Mouse (Mus musculus) left cerebral cortex, adult 18-20 months (tissue): ENCODE measurements around the gene Ercc6l. TPM values are rescaled to one million over a fixed set of nuclear protein-coding genes. Genes with fewer than 3 reads are reported as not detected.
A peak's percentile ranks its signal among the peaks of the same experiment; 100 is the strongest.

Source experiments
- DNase-seq, 2 experiments: peaks; one replicate each; pipeline ENCODE4 v3.0.0; 2021 to 2022; ENCODE audit warnings: low spot score in 2 of 2, mixed read lengths in 1 of 2
- long read RNA-seq, 2 experiments: library from polyadenylated mRNA; stranded (forward); transcript quantifications; one replicate each; pipeline ENCODE4 v2.0.0; 2021
- total RNA-seq, 2 experiments: library from RNA; stranded (reverse); gene quantifications; 2 replicates each; pipeline ENCODE4 v1.2.3; 2021

The Ercc6l gene
- under 1 TPM in 1 of 2 experiments, not detected in 1; 0.14 TPM for total RNA-seq
- long read RNA-seq, experiment 1: 0 reads
- long read RNA-seq, experiment 2: 0 reads

DNA sequence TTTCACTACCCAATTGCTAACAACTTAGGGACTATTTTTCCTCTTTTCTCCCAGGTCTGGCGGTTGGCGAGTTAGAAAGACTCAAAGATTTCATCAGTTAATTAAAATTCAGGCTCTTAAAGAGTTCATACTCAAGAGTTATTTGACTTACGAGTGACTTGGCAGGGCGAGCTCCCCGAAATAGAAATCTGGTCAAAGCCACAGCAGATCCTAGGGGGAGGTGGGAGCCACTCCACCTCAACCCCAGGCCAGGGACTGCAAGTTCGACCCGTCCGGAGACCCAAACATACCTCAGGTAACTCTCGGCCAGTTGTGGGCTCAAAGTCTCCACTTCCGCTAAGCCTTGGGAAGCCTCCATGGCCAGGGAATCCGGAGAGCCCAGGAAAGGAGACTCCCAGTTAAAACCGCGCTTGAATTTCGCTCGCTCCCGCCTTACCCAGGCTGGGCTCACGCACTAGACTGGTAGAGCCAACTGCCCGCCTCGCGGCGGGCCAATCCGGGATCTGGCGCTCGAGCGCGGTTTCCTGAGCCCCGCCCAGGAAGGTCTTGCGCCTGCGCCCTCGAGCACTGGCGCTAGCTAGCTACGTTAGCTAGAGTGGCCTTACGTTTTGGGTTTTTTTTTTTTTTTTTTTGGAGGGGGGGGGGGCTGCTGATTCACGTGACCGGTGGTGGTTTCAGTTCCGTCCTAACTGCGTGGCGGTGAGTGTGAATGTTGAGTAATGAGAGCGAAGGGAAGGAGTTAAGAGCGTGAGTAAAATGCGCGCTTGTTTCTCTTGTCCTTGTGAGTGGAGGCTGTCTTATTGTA lies at the start of gene Ercc6l:
TSS of gene Ercc6l (minus strand) at position 474 of the 805 bp plus-strand sequence.
- peak; percentile 76 to 88 for DNase-seq

DNA sequence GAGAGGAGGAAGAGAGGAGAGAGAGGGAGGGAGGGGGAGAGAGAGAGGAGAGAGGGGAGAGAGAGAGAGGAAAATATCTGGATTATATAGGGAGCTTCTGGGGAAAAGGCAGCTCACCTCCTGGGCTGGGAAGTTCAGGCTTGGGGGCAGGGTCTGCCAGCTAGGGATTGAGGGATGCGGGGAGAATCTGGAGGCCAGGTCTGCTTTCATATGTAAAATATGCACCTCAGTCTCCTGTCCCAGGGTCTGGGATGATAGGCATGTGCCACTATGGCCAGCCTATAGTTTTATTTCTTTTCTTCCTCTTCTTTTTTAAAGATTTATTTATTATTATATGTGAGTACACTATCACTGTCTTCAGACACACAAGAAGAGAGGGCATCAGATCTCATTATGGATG lies 33.9 kb upstream of the Ercc6l start:
- DNase-seq: no peak

DNA sequence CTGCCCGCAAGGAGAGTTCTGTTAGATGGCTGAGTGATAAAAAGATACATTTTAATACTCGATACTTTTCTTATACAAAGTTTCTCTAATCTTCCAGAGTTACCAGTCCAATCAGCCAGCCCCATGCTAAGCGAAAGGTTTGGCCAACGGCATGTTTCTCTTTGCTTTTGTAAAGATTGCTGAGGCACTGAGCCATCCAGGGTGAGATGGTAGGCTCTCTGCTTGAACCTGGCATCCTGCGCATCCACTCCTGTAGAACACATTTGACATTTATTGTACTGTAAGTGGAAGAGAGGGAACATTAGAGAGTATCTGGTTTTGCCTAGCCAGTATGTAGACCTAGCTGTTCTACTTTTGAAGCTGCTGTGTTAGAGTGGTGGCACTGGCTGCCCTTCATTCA lies 32.7 kb upstream of the Ercc6l start:
- no peak for DNase-seq

DNA sequence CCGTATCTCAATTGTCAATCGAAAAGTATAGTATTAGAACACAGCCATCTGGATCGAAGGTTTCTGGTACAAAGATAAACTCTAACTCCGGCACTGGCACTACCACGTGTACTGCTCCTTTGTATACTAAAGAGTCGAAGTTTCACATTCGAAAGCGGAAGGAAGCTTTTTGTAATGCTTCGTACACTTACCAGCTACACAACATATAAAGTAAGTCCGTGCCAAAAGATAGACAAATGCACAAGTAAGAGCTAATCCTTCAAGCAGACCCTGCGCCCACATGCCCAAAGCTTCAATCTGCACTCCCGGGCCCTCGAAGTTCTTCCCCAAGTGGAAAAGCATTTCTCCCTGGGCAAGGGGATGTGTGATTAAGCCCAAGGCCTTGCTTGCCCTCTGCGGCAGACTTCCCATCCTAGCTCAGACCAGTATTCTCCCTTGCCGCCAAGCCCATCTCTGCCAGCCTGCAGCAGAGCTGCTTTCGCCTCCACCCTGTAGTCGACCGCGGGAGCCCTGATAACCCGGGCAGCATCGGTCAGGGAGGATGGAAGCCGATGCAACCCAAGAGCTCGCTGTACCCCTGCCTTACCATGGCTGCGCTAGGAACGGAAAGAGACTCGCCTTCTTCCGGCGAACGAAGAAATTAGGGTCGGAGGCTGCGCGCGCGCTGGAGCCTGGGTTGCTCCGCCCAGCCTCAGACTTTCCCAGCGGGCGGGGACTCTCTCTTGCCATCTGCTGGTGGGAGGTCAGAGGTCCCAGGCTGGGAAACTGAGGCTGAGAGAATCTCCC lies 32.0 kb upstream of the Ercc6l start, which contains the start of gene Rps4x:
TSS of gene Rps4x (minus strand) at position 683 of the 786 bp plus-strand sequence.
- DNase-seq: peak; percentile 72 to 77

DNA sequence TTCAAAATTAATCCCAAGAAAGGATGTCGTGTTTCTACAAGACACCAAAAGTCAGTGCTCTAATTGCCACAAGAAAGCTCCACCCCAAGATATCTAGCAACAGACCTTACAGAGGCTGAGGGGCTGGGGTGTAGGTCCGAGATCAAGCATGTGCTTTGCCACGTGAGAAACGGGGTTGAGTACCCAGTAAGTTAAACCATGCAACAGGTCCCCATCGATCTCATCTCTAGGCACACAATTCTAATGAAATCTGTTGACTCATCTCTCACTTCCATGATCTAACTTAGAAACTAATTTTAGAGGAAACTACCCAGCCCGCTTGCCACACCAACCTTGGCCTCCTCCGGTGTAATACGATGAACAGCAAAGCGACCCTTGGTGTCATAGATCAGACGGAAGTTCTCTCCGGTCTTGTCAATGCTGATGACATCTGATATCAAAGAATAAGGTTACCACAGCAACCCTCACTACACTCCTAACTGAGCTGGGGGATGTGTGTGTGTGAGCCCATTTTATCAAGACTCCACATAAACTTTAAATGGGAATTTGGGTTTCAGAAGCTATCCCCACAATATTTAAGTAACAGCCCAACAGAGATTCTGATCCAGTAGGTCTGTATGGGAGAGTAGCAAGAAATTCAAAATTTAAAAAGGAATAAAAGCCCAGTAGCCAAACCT lies 30.3 kb upstream of the Ercc6l start:
- no peak for DNase-seq

DNA sequence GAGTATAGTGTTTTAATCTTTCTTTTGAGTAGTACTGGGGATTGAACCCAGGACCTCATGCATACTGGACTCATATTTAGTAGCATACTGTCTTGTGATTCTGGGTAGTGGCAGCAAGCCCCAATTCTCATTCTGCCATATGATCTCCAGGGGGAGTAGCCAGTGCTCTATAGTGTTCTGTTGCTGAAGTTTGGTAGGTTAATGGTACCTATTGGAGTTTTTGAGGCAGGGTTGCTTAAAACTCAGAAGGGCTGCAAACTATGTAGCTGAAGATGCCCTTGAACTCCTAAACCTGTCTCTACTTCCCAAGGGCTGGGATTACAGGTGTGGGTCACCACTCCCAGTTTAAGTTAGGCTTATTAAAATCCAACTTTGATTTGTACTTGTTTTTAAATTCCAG lies 25.7 kb upstream of the Ercc6l start:
- DNase-seq: no peak

DNA sequence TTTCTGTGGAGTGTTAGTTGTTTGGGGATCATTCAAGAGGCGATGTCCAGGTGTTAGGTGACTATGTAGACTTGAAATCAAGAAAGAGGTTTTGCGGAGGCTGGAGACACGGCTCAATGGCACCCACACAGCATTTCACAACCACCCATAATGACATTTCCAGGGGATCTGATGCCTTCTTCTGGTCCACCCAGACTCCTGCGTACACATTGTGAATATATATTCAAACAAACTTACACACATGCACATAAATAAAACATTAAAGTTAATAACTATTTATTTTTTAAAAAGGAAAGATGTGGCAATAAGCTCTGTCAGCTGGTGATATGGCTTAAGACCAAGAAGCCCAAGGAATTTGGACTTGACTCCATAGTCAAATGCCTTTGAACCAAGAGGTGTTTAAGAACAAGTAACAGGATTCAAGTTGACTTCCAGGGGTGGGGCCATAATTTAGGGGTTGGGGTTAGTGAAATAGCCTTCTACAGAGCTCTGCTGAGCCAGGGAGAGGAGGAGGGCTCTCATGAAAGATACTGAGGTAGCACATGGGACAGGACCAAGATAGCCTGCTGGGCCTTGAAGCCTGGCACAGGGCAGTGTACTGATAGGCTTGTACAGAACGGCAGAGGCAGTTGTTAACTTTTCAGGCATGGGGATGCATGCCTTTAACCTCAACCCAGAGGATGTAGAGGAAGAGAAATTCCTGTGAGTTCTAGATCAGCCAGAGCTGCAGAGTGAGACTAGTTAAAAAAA lies 18.8 kb upstream of the Ercc6l start:
- no peak for DNase-seq

DNA sequence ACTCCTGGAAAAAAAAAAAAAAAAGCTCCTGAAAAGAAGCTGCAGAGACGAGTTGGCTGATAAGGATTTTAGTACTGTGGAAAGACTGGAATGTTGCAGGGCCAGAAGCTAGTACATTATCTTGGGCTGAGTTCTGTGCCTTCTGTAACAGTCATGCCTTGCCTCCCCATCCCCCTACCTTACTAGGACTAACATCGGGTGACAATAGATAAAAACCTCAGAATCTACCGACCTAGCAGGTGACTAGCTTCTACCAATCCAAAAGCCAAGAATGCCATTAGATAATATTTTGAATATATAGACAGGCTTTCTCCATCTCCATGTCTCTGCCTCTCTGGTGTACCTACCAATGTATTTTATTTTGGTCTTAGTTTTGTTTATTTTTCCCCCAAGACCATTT lies 14.0 kb upstream of the Ercc6l start:
- DNase-seq: no peak

DNA sequence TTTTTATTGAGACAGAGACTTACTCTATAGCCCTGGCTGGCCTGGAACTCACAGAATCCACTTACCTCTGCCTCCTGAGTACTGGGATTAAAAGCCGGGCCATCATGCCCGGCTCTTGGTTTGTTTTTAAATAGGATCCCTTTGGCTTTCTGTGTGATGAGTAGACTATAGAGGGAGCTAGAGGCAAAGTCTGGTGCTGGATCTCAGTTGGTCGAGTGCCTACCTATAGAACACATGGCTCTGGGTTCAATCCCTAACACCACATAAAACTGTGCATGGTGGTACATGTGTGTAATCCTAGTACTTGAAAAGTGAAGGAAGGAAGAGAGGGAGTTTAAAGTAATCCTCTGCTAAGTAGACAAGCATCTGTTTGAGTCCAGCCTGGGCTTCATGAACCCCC lies 13.2 kb upstream of the Ercc6l start:
- DNase-seq: no peak

DNA sequence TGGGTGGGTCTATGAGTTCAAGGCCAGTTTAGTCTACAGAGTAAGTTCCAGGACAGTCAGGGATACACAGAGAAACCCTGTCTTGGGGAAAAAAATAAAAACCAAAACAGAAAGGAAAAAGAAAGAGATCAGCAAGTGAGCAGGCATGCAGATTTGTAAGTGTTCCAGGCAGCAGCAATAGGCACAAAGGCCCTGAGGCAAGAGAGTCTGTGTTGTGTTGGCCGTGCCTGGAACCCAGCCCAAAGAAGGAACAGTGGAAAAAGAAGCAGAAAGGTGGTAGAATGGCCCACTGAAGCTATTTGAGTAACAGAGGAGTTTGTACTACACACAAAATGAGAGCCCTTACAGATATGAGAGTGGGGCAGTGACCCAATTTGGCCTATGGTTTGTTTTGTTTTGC lies 12.8 kb upstream of the Ercc6l start:
- DNase-seq: no peak

DNA sequence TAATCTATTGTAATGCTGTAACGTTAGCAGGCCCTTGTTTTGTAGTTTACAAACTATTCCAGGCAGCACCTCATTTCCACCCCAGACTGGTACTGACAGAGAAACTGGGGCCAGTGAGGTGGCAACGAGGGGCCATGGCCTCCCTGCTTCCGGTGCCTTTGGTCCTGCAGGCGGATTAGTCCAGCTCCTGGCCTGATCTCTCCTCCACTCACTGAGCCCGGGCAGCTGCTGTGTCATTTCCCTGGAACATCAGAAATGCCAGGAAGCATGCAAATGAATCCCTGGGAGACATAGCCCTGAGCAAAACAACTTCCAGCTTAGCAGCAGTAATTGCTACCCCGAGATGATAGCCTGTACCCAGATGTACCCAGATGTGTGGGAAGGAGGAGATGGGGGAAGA lies 10.1 kb upstream of the Ercc6l start:
- peak in 1 of 2 experiments; percentile 13 for DNase-seq

DNA sequence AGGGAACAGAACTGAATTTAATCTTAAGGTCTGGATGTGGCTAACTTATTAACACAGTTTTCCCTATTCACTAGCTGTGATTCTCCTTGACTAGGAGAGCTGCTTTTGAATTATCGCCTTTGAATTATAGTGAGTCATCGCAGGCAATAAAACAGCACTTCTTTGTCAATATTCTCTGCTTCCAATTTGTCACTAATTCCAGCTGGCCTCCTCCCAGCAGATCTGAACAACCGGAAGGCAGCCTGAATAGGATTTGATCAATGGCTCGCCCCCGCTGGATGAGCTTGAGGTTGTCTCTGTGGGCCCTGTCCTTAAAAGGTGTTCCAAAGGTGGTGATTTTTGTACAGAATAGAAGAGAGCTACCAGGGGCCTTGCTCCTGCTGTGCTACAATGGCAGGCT lies 9.6 kb upstream of the Ercc6l start:
- DNase-seq: no peak

DNA sequence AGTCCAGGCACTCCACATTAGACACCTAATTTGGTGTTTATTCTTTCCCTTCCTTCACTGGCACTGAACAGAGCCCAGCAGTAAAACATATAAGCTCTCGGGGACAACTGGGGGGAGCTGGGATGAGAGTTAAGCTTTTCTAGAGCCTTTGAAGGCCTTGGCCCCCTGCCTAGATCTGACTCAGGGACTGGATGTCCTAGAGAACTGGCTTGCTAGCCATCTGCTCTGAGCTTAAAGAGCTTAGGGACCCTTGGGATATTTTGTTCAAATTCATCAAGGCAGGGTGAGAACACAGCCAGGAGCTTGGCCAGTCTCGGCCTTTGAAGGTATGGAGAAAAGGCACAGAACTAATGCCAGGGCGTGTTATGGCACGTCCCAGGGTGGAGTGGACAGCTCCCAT lies 6.6 kb upstream of the Ercc6l start:
- DNase-seq: no peak

DNA sequence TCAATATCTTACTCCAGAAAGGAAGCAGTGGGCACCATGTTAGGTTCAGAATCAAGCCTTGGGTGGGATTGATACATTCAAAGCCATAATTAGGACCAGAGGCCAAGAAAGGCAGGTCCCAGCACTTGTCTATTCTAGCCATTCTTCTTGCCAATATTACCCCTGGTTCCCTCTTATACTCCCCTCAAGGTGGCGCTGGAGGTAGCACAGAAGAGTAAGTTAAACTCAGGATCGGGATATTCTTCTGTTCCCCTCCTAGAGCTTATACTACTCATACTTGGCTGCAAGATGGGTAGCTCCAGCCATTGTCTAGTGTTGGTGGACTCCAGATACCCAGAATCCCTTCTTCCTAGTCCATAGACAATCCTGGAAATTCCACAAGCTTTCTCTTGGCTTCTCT lies 6.2 kb upstream of the Ercc6l start:
- no peak for DNase-seq

DNA sequence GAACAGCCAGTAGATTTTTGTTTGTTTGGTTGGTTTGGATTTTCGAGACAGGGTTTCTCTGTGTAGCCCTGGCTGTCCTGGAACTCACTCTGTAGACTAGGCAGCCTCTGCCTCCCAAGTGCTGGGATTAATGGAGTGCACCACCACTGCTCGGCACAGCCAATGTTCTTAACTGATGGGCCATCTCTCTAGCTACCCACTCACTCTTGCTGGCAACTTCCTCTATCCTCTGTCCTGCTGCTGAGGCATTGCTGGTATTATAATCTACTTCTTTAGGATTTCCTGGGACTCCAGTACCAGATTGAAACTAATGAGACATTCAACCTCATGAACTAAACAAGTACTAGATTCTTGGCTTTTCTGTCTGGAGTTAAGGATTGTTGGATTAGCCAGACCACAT lies 3.6 kb upstream of the Ercc6l start:
- DNase-seq: no peak

DNA sequence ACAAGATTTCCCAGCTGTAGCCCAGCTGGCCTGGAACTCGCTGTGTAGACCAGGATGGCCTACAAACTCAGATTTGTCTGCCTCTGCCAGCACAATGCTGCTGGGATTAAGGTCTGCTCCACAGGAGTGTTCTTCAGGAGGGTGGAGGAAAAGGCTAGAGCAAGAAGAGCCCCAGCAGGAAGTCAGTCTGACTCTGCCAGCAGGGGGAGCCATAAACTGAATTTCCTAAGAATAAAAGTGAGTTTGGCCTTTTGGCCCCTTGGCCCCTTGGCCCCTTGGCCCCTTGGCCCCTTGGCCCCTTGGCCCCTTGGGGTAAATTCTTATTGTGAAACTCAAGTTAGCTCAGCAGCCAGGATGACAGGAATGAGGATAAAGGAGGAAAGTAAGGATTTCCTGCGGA lies 2.9 kb upstream of the Ercc6l start:
- peak; percentile 13 to 19 for DNase-seq

DNA sequence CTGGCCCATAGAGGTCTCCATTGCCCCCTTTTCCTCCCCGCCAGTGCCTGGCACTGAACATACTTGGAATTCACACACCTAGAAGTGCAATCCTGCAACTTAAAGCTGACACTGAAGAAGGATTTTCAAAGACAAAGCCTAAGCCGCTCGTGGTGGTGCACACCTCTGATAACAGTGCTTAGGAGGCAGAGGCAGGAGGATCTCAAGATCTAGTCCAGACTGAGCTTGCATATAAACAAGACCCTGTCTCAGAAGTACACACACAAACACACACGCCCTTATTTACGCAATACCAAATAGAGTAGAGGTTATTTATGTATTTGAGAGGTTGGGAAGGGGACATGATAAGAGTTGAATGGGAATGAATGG lies 516 bp upstream of the Ercc6l start:
- DNase-seq: no peak

DNA sequence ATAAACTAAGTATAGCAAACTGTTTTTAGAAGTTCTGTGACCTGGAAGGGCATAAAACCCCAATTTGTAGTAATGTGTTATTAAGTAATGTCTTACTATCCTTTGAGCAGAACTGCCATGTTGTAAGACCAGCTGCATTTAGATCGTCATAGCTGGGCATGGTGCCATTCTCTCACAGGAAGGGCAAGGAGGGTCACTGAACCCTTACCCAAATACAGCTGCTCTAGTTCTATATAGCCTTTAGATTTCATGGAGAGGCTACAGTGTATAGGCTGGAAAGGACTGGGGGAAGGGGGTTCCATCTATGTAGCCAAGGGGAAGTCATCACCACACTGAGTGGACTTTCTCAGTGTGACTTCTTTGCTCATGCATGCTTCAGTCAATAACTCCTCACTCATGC lies 15.7 kb downstream of the Ercc6l start:
- no peak for DNase-seq

DNA sequence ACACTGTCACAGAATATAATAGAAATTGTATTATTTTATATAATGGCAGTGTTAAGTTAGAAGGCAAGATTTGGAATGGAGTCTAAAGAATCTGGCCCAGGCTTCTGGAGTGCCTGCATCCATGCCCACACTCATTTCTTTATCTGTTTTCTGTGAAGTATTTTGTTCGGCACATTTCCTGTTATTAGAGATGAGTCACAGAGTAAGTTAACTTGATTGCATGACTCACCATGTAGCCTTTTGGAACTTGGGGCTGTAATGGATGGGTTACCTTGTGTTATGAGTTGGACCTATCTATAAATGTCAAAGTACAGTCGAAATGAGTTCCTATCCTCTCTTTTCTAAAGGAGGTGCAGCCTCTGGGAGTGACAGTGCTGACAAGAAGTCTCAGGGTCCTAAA lies 35.6 kb downstream of the Ercc6l start:
- no peak for DNase-seq

DNA sequence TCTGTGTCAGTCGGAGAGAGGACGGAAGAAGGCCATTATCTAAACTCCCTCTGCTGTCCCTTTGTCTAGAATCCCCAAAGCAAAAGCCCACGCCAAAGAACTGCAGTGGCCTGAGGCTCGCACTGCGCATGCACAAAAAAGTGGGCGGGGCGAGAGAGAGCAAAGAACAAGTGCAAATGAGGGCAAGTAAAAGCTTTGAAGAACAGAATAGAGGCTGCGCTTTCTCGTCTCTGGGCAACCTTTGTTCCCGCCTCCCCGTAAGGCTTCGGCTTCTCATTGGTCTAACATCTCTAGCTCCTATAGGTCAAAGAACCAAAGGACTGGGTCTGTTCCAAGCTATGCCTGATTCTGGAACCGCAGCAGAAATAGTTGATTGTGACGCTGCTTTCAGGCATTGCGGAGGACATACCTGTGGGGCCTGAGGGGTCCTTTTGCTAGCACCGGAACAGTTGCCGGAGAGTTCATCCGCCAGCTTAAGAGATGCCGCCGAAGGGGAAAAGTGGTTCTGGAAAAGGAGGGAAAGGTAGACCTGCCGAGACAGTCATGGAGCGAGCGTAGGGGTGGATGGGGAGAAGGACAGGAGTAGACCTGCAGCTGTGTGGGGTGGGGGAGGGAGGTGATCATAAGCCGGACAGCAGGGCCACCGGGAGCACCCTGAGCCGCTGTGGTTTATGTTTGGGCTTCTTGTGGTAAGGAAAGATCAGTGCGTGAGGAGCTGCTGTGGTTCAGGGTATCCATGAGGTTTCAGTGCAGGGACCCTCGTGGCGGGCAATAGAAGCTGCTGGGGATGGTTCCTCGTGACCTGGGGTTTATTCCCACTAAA lies 37.6 kb downstream of the Ercc6l start, which contains the start of gene Pin4:
TSS of gene Pin4 (plus strand) at position 406 of the 823 bp plus-strand sequence.
- DNase-seq: peak; percentile 87 to 91
